Mouse (Mus musculus) mesoderm, embryonic 11.5 days (tissue): ENCODE measurements at regions not wholly inside any gene's neighbourhood (a gene's known extent, or its start where the extent isn't known, plus 50 kb on each side); places are given as distances from the start of the nearest gene placed in this dataset.
A peak's percentile ranks its signal among the peaks of the same experiment; 100 is the strongest.
"Not testable (repeated sequence)": the region's sequence is repeated elsewhere in the genome, so short reads cannot be mapped to it uniquely, and the experiment has no call there.

Experiments
- DNase-seq: peaks from one replicate; pipeline ENCODE4 v3.0.0-alpha.2; 2012; ENCODE audit warnings: low read depth, low spot score

DNA sequence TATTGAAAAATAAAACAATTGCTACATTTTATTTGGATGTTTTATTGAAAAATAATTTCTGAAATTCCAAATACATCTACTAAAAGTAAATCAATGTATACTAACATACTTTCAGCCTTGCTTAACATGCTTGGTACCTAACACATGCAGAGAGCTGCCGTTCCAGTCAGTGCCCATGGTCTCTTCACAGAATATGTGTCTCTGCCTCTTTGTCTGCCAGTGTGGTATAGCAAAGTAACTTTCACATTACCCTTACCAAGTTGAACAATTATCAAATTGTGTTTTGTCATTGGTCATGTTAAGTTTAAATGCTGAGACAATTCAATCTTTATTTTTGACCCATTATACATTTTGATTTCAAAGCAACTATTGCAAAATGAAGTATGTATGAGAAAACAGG, 1159.2 kb upstream of the Foxg1 start:
- DNase-seq = no peak

DNA sequence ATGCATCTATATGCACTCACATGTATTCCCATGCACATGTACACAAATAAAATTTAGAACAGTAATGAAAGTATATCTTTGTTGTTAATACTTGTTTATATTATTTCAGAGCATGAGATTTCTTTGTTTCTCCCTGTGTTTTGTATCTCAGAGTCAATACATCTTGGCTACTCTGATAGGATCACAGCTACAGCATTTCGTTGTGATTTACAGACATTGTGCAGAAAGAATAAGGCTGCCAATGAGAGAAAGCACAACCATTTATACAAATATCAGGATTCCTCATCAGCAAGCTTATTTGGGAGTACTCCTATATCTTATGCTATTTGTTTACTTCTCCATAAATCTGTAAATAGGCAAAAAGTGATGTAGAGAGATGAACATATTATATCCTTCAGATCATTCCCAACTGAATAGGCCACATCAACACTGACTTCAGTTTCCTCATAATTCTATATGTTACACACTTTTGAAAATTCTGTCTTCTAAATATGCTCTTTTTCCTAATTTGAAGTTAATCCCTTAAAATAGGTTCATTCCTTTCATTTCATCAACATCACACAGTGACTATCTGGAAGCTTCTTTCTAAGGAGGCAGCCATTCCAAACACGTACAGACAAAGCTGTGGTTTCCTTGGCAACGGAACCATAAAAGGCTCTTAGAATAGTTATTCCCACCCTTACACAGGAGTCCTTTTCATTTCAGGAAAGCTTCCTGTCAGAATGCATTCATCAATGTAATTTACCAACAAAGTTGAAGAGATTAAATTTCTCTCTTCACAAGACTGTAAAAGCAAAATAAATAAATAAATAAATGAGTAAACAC, 1160.3 kb upstream of the Foxg1 start:
- DNase-seq = peak; percentile 66

DNA sequence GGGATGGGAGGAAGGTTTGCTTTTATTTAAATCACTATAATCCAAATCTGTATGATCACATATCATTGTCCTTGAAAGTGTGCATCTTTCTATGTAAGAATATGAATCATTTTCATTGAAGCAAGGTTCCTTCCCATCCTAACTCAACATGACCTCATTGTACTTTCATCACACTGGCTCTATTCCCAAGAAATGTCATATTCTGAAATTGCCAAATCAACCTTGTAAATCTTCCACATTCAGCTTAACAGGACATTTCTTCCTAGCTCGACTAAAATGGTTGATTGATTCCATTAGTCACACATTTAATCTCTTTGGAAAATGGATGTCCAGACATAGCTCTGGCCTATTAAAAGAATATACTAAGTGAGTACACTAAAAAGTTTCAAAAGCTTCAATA, 1200.6 kb upstream of the Foxg1 start:
- no peak for DNase-seq

DNA sequence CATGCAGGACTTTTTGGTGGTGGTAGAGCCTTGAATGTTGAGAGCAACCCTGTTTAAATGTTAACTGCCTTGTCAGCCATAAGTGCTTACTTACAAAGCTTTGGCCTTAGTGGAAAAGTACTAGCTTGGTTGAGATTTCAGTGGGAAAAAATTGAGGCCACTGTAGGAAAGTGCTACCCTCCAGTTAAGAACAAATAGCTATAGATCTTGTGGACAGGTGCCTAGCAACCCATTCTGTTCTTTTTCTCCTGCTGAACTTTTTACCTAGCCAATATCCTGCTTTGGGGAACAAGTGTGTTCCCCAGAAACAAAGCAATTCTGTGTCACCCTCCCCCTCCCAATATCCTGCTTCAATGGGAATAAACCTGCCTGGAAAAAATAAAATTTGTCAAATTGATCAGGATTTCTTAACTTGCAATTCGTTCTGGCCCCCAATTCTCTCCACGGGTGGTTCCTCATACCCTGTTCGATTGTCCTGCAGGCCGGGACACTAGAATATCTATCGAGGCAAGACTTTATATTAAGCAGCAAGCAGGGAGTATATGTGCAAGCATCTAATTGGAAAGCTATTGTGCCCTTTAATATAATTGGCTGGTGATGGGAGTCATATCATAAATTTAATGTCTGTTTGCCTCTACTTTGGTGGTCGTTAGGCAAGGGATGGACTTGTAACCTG, 1208.4 kb upstream of the Foxg1 start:
- DNase-seq = peak; percentile 11

GRCm38 (mm10) chr12:48146117-48146516, 1236.3 kb upstream of the Foxg1 start:
- DNase-seq = no peak

GRCm38 (mm10) chr12:48122996-48123395, 1259.5 kb upstream of the Foxg1 start:
- DNase-seq = no peak

DNA sequence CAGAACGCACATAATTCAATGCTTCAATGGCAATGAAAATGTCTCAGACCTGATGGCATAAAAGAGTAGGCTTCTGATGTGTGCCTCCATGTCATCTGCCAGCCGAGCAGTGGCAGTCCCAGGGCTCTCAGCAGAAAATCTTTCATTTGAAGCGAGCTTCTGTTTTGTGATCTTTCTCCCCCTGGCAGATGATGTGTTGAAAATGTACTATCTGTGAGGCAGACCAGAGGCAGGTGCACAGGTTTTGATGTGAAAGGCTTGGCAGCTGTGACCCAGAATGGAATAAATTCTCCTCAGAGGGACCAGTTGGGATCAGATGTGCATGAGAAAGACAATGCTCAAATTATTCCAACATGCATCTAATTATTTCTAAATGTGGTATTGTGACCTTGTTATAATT, 1281.0 kb upstream of the Nova1 start:
- DNase-seq = no peak

GRCm38 (mm10) chr12:48086988-48087387, 1268.3 kb upstream of the Nova1 start:
- no peak for DNase-seq

DNA sequence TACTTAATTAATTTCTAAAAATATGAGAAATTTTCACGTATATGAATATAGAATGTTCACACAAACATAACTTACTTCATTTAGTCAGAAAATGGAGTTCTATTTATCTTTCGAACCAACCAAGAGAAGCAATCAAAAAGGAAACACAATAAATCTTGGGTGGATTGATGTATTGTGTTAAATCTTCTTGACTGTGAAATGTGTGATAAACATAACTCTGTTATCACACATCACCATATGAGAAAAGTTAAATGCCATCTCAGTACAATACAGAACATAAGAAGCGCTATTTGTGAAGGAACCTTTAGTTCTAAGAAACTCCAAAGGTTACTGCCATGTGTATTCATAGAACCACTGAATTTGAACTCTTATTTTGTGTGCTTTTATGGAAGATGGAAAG, 1264.6 kb upstream of the Nova1 start:
- no peak for DNase-seq

DNA sequence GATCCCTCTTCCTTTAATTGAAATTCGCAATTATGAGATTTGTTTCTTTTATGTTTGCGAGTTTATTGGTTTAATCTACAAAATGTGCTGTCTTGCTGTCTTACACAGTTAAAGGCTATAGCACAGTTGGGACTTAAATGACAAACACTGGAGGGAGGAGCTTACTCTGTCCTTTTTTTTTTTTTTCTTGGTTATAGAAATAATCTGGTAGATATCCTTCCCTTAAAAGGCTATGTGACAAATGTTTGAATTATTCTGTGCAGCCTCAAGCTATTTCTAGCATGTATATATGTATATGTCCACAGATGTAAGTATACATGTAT, 1243.9 kb upstream of the Nova1 start:
- DNase-seq = no peak

DNA sequence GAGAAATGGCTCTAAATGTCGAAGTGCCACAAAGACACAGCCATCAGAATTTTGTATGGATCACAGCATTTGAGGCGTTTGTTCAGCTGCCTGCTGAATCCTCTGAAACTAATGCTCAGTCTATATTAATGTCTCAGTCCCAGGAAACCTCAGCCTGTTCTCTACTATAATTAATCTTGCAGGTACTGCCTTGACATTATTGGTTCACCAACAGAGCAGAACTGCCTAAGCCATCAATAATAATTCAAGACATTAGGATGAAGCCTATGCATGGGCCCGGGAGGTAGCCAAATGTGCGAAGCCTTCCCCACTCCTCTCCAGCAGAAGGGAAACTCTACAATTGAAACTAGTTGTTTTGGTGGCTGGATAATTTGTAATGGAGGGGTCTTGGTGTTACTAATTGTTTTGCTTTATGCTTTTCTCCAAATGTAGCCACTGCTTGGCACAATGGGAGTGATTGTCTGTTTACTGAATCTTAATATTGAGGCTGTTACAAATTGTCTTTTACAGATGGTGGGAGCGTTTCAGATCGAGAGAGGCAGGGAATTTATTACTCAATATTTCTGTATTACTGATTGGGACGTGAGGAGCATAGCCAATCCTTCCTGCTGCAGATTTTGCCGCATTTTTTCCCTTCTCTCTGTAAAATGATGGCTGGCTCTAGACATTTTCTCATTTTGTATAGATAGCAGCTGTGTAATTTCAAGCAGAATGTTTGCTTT, 1243.3 kb upstream of the Nova1 start:
- no peak for DNase-seq

GRCm38 (mm10) chr12:48020416-48020815, 1201.7 kb upstream of the Nova1 start:
- DNase-seq = peak; percentile 4

DNA sequence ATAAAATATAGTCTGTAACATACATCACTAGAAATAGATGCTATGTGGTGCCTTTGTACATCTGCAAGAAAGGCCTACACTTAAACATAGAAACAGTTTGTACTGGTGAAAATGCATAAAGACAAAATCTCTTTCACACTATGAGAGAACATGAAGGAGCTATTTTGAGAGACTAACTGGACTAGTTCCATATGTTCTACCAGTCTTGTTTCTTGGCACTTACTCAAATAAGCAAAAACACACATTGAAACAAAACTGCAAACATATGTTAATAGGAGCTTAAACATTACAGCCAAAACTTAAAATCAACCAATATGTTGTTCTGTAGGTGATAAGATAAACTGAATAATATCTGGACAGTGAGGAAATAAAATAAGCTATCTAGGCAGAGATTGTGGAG, 1157.1 kb upstream of the Nova1 start:
- no peak for DNase-seq

DNA sequence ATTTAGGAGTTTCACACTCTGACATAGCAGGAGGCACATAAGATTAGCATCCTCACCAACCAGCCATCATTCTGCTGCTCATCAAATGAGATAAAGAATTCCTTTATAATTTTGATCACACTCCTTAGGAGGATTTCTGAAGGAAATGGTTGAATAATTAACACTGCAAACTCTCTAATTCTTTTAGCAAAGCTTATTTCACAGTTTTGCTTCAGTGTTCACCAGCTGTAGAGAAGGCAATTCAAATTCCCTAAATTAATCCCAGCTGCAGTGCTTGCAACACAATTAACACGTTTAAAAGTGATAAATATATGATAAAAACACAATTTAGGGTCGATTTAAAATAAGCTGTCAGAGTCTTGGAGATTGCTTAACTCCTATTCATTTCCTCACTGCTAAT, 1150.9 kb upstream of the Nova1 start:
- DNase-seq = no peak

GRCm38 (mm10) chr12:47954330-47954729, 1135.6 kb upstream of the Nova1 start:
- DNase-seq = no peak

DNA sequence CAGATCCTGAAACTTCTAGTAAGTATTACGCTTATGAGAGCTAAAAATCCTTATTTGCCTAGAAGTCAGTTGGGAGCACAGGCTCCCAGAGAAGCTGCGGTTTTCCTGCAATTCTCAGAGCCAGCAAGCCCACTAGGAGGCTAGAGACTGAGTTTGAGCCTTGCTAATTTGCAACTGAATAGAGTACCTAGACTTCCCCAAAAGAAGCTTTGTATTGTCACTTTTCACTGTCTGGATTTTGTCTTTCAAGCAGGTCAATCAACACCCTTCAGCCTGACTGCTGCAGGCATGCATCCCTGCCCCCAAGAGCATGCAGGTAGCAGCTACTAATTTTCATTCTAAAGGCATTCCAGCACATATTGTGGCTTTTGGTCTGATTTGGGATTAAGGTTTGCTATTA, 1120.8 kb upstream of the Nova1 start:
- DNase-seq = not testable (repeated sequence)

GRCm38 (mm10) chr12:47927007-47927406, 1108.3 kb upstream of the Nova1 start:
- no peak for DNase-seq
